Mouse (Mus musculus) cerebellum, postnatal 36 days (tissue): ENCODE data around the gene Dnaaf5.
A peak's percentile ranks its signal among the peaks of the same experiment; 100 is the strongest.

ENCODE experiments used
- DNase-seq, 2 experiments: peaks; one replicate each; pipeline ENCODE4 v3.0.0; 2021 to 2022; ENCODE audit warnings: mixed read lengths in 2 of 2

Dnaaf5 gene

DNA sequence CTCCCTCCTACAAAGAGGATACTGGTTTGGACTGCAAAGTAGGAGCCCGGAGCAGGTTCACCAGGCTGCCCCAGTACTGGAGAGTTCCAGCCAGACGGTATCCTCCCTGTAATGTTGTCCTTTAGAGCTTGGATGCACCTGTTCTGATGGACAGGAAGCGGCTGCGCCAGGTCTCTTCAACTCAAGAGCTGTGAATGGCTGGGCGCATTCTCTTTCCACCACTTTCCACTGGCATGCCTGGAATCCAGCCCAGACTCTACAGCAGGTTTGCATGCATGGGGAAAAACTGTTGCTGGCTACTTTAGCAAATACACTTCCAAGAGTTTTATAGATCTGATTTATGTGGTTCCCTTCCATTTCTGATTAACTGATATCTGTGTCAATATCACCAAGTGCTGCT lies 8.7 kb upstream of the Dnaaf5 start:
- DNase-seq = peak; percentile 48

DNA sequence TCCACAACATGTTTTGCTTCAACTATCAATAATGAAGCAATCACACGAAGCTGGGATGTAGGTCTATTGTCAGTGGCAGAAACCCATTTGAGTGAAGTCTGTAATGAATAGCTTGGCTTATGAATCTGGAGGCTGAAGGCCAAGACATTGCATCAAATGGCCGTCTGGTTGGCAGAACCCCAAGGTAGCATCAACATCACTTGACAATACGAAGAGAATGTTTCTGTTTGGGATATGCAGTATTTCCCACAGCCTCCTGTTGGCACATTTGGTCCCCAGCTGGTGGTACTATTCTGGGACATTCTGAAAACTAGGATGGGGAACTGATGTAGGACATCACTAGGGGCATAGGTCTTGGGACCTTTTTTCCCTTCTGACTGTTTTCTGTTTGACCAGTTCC lies 6.1 kb upstream of the Dnaaf5 start:
- DNase-seq = no peak

- DNase-seq = no peak
Observed at GRCm38 (mm10) chr5:139145726-139146125, 4.3 kb upstream of the Dnaaf5 start.

DNA sequence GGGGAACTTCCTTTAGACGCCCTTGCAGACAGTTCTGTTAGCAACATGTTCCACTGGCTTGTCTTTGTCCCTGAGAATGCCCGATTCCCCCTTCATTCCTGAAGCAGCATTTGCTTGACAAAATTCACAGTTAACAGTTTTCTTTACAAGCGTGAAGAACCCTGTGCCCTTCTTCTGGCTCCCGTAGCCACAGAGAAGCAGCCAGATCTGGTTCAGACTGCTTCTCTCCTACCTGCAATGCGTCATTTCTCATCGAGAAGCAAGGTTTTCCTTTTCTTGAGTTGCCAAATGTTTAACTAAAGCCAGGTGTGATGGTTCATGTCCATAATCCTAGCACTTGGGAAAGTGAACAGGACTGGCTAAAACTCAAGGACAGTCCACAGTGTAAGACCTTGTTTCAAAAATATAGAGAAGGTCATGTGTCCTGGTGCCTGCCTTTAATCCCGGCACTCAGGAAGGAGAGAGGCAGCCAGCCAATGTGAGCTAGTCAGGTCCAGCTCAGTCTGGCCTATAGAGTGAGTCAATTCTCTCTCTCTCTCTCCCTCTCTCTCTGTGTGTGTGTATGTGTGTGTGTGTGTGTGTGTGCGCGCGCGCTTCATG lies 3.4 kb upstream of the Dnaaf5 start:
- DNase-seq = peak; percentile 62 to 70

- peak; percentile 43 to 59 for DNase-seq
Observed at GRCm38 (mm10) chr5:139147178-139148078, 2.6 kb upstream of the Dnaaf5 start.

DNA sequence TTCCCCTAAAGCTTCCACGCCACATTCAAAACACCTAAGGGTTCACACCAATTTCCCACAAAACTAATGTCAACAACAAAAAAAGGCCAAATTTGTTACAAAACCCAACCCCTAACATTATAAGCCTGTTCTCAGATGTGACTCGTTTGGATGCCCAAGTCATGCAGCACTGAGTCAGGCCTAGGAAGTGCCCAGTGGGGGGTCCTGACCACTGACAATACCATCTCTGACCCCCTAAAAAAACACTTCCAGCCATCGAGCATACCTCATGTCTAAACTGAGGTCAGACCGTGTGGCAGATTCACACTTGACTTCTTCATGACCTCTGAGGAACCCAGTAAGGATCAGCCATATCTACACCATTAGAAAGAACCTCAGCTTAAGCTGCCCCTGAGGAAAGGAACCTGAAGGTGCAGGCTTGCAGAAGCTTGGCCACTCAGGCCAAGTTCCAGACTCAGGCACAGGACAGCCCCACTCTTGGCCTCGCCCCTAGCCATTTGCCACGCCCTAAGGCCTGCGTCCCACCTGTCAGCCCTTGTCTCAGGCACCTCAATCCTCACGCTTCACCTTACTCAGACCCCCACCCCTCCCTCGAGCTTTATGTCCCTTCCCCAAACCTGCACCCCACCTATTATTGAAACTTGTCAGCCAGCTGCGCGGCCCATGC lies 884 bp upstream of the Dnaaf5 start:
- peak in 1 of 2 experiments; percentile 30 for DNase-seq

DNA sequence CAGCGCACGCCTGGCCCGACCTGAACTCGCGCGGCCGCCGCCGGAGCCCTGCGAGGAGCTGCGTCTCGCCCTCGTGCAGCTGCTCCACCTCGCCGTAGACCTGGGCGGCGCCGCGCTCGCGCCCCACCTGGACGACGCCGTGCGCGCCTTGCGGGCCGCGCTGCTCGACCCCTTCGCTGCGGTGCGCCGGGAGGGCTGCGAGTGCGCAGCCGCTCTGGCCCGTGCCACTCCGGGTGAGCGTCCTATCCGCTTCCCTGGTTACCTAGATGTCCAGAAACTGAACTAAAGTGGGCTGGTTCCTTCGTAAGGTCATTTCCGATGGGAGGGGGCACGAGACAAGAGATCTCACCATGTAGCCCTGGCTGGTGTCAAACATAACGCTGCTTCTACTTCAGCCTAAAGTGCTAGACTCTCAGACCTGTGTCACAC lies 594 bp downstream of the Dnaaf5 start:
- DNase-seq = peak in 1 of 2 experiments; percentile 53

DNA sequence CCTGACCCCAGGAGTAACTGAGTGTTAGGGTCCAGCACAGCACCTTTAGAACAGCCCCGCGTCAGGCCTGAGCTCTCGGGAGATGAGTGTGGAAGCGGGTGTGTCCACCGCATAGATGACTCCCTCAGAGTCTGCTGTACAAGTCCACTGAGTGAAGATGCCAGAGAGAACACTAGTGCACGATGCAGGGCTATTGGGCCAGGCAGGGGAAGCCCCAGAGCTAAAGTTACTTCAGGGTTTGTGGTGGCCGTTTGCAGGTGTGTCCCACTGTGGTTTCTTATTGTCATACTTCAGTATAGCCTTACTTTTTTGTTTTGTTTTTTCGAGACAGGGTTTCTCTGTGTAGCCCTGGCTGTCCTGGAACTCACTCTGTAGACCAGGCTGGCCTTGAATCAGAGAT lies 10.9 kb downstream of the Dnaaf5 start:
- DNase-seq = no peak

DNA sequence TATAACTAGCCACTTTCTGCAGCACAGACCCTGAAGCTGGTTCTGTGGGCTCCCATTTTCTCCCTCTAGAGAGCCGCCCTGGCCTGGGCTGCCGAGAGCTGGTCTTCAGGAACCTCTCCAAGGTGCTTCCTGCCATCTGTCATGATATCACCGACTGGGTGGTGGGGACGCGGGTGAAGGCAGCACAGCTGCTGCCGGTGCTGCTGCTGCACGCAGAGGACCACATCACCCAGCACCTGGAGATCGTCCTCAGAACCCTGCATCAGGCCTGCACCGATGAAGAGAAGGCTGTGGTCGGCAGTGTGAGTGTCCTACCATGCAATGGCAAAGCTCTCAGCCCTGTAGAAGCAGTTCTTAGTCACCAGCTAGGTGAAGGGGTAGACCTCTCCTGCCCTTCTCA lies 11.6 kb downstream of the Dnaaf5 start:
- no peak for DNase-seq

DNA sequence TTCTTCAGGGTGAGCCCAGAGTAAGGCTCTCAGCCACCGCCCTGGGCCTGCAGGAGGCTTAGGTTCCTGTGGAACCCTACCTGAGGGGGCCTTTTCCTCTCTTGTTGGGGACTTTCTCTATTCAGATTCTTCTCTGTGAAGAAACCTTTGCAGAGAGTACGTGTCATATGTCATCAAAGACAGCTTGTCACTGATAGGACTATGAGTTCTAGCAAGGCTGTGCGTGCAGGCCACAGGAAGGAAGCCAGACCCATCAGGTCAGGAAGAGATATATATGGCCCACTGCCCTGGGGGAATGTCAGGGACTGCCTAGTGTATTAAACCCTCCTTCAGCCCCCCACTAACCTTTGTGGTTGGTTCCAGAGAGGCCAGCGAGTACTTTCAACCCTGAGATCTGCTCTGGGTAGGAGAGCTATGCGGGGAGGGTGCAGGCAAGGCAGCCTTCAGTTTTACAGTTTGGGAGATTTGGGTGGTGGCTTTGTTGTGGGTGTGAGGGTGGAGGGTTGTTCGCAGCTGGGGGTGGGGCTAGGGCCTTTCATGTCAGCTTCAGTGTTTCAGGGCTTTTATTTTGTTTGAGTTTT lies 16.8 kb downstream of the Dnaaf5 start:
- DNase-seq = no peak

- no peak for DNase-seq
Observed at GRCm38 (mm10) chr5:139167548-139167947, 17.5 kb downstream of the Dnaaf5 start.

DNA sequence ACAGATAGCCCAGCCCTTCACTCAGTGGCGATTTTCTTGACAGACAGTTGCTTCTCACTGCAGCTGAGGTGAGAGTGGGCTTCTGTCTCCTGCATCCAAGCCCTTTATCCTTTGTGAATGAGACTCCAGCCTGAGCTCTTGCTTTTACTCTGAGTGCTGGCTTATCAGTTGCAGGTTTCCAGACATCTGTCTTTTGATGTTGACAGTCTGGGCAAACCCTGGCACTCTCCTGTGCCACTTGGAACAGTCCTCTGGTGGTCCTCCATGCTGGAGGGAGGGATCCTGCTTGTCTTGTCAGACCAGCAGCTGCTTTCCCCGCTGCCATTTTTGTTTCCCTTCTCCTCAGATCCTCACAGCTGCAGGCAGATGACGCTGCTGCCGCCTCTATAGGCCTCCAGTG lies 21.9 kb downstream of the Dnaaf5 start:
- no peak for DNase-seq

DNA sequence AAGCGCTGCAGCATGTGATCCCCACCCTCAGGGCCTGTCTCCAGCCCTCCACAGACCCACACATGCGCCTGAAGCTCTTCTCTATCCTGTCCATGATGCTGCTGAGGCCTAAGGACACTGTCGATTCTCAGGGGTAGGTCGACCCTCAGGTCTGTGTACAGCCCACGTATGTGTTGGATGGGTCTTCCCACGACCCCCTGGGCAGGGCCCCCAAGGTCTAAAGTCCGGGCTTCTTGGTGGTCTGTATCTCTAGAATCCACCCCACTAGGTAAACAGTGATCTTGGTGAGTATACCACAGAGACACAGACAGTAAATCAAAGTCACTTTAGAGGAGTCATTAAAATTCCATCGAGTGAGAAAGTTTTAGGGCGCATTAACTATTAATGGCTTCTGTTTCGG lies 24.1 kb downstream of the Dnaaf5 start:
- no peak for DNase-seq

DNA sequence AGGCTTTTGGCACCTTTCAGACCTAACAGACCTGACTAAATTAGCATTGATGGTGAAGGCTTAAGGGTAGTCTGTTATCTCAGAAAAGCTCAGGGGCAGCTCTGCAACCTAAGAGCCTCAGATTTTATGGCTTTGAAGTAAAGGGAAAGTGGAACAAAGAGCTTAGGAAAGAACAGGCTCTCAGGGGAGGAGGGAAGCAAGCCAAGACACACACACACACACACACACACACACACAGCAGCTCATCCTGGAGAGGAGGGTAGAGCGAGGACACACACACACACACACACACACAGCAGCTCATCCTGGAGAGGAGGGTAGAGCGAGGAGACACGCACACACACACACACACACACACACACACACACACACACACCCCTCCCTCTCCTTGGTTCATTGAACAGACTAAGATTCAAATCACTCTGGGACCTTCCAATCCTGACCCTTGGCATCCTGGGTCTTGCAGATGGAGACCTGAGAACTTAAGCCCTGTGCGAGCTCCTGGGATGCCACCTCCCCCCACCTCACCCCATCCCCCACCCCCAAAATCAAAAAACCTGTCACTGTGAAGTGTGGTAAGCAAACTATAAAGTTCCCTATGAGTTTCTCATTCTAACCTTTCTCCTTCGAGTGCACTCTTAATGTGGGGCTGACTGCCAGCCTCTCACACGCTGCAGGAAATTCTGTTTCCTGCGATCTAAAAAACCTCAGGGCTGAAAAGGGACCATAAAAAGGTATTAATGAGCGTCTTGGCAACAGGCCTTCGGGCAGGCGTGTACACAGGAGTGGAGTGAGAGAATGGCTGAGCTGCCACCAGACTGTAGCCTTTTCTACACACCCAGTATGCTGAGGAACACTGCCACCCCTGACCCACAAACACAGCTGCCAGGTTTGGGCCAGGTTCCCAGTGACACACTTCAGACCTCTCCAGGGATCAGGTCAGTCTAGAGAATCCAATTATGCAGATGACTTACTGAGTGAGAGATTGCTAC lies 24.8 kb downstream of the Dnaaf5 start:
- DNase-seq = peak; percentile 19 to 31

GRCm38 (mm10) chr5:139178895-139179631 lies 29.0 kb downstream of the Dnaaf5 start:
- DNase-seq = peak; percentile 86 to 87

- DNase-seq = no peak
Observed at GRCm38 (mm10) chr5:139183131-139183530, 33.1 kb downstream of the Dnaaf5 start.

DNA sequence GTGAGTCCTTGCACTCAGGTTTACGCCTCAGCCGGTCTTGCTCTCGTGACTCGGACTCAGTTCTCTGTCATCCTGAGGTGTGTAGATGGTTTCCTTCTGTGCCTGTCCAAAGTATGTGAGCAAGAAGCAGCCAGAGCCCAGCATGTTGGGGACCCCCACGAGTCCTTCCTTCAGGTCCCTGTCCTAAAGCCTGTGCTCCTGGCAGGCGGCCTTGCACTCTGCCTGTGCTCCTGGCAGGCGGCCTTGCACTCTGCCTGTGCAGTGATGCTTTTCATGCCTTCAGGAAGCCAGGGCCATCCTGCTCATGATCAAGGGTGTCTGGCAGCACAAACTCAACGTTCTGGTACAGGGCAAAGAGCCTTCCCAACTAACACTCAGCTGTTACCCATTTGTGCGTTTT lies 33.6 kb downstream of the Dnaaf5 start:
- peak; percentile 33 to 44 for DNase-seq

DNA sequence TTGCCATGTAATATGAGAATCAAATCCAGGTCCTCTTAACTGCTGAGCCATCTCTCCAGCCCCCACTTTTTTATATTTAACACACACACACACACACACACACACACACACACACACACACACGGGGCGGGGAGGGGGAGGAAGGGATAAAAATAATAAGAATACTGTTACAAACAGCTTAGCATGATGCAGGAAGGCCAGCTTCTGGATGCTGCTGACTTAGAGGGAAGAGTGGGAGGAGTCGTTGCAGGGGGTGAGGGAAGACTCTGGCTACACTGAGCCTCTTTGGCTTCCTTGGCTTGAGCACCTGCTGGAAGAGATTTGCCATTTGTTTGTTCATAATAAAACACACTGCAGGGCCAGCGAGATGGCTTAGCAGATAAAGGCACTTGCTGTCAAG lies 34.9 kb downstream of the Dnaaf5 start:
- DNase-seq = no peak

DNA sequence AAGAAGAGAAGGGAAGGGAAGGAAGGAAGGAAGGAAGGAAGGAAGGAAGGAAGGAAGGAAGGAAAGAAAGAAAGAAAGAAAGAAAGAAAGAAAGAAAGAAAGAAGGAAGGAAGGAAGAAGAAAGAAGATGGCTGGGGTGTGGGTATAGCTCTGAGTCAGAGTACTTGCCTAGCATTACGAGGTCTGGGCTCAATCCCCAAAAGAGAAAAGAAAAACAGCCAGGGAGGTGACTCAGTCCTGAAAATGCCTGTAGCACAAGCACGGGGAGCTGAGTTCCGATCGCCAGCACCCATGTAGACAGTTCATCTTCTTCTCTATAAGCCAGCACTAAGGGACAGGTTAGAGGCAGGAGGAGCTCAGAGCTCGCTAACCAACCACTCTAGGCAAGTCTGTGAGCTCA lies 39.7 kb downstream of the Dnaaf5 start:
- DNase-seq = no peak

- no peak for DNase-seq
Observed at GRCm38 (mm10) chr5:139190958-139191357, 40.9 kb downstream of the Dnaaf5 start.

- DNase-seq = no peak
Observed at GRCm38 (mm10) chr5:139198779-139199178, 48.8 kb downstream of the Dnaaf5 start.
